Mouse (Mus musculus) midbrain, embryonic 14.5 days (tissue): ENCODE measurements around the gene Tiam1. TPM values are rescaled to one million over a fixed set of nuclear protein-coding genes. Genes with fewer than 3 reads are reported as not detected.
"Not testable (repeated sequence)": the region's sequence is repeated elsewhere in the genome, so short reads cannot be mapped to it uniquely, and the experiment has no call there.

Experiments used
- ATAC-seq: fragments of 200-750 bp; cut with Nextera tagmentation; 2 replicates; pipeline ENCODE4 v1.8.0; 2017; ENCODE audit warnings: moderate number of reproducible peaks, moderate library complexity; ENCODE audit not compliant: low FRiP score, low TSS enrichment
- DNase-seq: peaks from one replicate; pipeline ENCODE4 v3.0.0-alpha.2; 2015
- H3K27ac ChIP-seq: fragments of 300-500 bp; sonication (generic); replicated peaks from 2 replicates; pipeline ENCODE4 v1.5.1; 2014; ENCODE audit warnings: mild to moderate bottlenecking, low read depth, low read length, moderate library complexity
- H3K27me3 ChIP-seq: fragments of 300-500 bp; sonication (generic); 2 replicates; pipeline ENCODE4 v1.6.1; 2014; ENCODE audit warnings: low read length, control low read depth, mixed read lengths; ENCODE audit not compliant: control insufficient read depth, insufficient read depth
- H3K36me3 ChIP-seq: fragments of 300-500 bp; sonication (generic); 2 replicates; pipeline ENCODE4 v1.6.1; 2014; ENCODE audit warnings: low read length, control low read depth; ENCODE audit not compliant: control insufficient read depth, insufficient read depth
- H3K4me1 ChIP-seq: fragments of 300-500 bp; sonication (generic); 2 replicates; pipeline ENCODE4 v1.6.1; 2014; ENCODE audit warnings: mild to moderate bottlenecking, antibody characterized with exemption, low read length, control low read depth; ENCODE audit not compliant: control insufficient read depth, insufficient read depth
- H3K4me2 ChIP-seq: fragments of 300-500 bp; sonication (generic); 2 replicates; pipeline ENCODE4 v1.6.1; 2014; ENCODE audit warnings: mild to moderate bottlenecking, low read length, moderate library complexity
- H3K4me3 ChIP-seq: fragments of 300-500 bp; sonication (generic); replicated peaks from 2 replicates; pipeline ENCODE4 v1.5.1; 2014; ENCODE audit warnings: low read depth, low read length
- H3K9ac ChIP-seq: fragments of 300-500 bp; sonication (generic); replicated peaks from 2 replicates; pipeline ENCODE4 v1.6.1; 2014; ENCODE audit warnings: mild to moderate bottlenecking, low read length, moderate library complexity
- H3K9me3 ChIP-seq: fragments of 300-500 bp; sonication (generic); 2 replicates; pipeline ENCODE4 v1.6.1; 2016; ENCODE audit warnings: low read length, control low read depth, mixed read lengths; ENCODE audit not compliant: control insufficient read depth
- WGBS: fragments of 180-500 bp; shearing (Covaris S2); extraction: QIAGEN DNeasy Blood & Tissue Kit; methylation state at CpG from one replicate; pipeline ENCODE4 v1.1.7; 2014; 5-methylcytosine and 5-hydroxymethylcytosine counted together
- polyA plus RNA-seq: library from polyadenylated mRNA; unstranded; fragments of >200 nt; fragmentation: Nextera tagmentation; extraction: Ambion mirVana; gene quantifications from 2 replicates; pipeline ENCODE4 v1.2.1, GENCODE M21; 2014

The Tiam1 gene
- polyA plus RNA-seq, 1 experiment from 2014 or later = 34.6 TPM

DNA sequence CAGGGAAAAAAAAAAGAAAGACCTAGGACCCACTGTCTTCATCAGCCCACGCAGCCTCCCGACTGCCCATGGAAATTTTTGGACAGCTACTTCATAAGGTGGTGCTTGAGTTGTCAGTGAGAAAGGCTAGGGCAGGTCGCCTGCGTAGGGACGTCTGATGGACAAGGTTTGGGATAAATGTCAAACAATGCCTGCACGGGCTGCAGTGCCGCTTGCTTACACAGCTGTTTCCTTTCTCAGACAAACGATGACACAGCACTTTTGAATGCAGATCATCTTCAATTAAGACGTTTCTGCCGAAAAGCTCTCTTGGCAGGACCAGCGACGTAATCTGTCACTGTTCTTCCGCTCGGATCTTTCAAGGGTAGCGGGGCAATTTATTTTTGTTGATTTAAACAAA is 70.9 kb downstream of the Tiam1 start:
- peaks cover 24% of the 10 kb centered on the region for H3K4me1 ChIP-seq
- DNase-seq = peak; percentile 84
- no peaks in the 10 kb centered on the region for H3K27me3 ChIP-seq
- H3K4me2 ChIP-seq = peak overlapping the region; percentile 40
- H3K27ac ChIP-seq = no peak overlapping the region; the same call in 1 of the 2 replicates
- 0 out of 2 replicates have a peak overlapping the region, but pooled peaks have one; percentile 9 for H3K4me3 ChIP-seq
- H3K9me3 ChIP-seq = no peaks in the 10 kb centered on the region
- H3K9ac ChIP-seq = peak overlapping the region; percentile 18
- 5% methylated on average over 15 of the region's 15 CpGs for WGBS
- no peaks in the 10 kb centered on the region for H3K36me3 ChIP-seq
- peak; percentile 43; the same call in 1 of the 2 replicates for ATAC-seq

DNA sequence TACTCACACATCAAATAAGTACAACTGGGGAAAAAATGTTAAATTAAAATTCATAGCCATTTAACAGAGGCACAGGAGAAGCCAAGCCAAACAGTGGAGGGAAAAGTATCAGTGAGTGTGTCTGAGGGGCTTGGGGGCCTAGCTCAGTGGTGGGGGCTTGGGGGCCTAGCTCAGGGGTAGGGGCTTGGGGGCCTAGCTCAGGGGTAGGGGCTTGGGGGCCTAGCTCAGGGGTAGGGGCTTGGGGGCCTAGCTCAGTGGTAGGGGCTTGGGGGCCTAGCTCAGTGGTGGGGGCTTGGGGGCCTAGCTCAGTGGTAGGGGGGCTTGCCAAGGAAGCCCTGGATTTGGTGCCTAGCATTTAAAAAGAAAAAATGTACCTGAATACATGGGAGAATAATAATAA is 72.4 kb downstream of the Tiam1 start:
- not testable (repeated sequence) for H3K36me3 ChIP-seq, H3K9me3 ChIP-seq, H3K4me3 ChIP-seq, DNase-seq, H3K27me3 ChIP-seq, H3K27ac ChIP-seq, H3K4me2 ChIP-seq, H3K9ac ChIP-seq
- H3K4me1 ChIP-seq = peaks cover 24% of the 10 kb centered on the region
- peak; percentile 87 for ATAC-seq

DNA sequence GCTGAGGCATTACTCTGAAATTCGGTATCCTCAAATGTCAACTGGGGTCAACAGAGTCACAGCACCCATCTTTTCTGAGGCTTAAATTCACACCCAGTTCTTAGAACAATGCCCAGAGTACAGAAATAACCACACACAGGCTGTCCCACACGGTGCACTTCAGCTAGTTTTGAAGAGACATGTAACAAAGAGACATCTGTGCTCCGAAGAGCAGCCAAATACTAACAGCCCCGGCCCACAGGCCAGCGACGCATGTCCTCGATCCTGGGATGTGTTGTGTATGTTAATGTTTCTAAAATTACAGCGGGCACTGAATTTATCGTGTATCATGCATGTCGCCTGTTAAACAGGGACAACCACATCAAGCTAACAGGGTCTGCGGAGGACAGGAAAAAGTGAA is 73.5 kb downstream of the Tiam1 start:
- Histone ChIP-seq H3K4me1 (peaks cover 24% of the 10 kb centered on the region), H3K4me3 (no peak overlapping the region), H3K27me3 (no peaks in the 10 kb centered on the region), H3K36me3 (no peaks in the 10 kb centered on the region), H3K4me2 (no peak overlapping the region), H3K27ac (no peak overlapping the region), H3K9ac (no peak overlapping the region), H3K9me3 (no peaks in the 10 kb centered on the region)
- 86% methylated on average over 11 of the region's 11 CpGs for WGBS
- DNase-seq (no peak), ATAC-seq (no peak)

DNA sequence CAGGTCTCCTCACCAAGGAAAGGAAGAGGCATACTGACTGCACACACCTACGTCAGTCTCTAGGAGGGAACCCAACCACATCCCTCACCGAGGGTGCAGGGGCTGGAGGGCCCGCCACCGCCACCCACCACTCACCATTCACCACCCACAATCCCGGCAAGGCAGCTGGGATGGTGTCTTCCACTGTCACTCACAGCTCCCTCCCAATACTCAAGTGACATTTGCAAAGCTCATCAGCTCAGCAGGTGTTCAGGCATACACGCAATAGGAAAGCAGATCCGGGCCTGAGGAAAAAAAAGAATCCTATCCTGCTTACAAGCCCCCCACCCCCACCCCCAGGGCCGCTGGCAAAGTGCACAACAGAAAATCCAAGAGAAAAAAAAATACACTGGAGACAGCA is 74.4 kb downstream of the Tiam1 start:
- Histone ChIP-seq H3K36me3 (no peaks in the 10 kb centered on the region), H3K4me3 (no peak overlapping the region), H3K4me2 (no peak overlapping the region), H3K4me1 (peaks cover 24% of the 10 kb centered on the region), H3K9ac (no peak overlapping the region), H3K9me3 (no peaks in the 10 kb centered on the region), H3K27me3 (no peaks in the 10 kb centered on the region), H3K27ac (no peak overlapping the region)
- no peak for ATAC-seq
- WGBS = 46% methylated on average over 8 of the region's 8 CpGs
- DNase-seq = no peak

DNA sequence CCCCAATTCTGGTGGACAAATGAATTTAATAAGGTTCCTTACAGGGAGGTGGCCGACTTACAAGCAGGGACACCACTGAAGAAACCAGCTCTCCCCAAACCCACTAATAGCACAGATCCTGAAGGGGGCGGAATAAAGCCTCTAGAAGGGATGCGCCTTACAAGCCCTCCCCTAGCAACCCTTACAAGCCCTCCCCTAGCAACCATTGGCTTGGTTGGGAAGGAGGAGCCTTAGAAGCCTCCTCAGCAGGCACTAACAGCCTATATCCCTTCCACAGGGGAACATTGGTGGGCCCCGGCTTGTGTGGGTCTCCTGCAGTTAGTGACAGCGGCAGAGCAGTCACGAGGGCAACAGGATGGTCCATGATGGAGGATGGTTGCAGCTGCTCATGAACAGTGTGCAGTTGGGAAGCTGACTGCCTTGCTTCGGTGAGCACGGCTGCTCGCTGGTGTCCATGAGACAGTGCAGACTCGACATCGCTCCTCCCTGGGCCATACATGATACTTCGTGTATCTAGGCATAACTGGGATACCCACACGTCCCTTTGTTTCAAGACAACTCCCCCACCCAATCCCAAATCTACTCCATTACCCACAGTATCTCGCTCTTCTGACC is 90.6 kb downstream of the Tiam1 start:
- no peak overlapping the region for H3K9ac ChIP-seq
- DNase-seq (peak; percentile 65), ATAC-seq (peak; percentile 14)
- no peaks in the 10 kb centered on the region for H3K27me3 ChIP-seq
- no peak overlapping the region for H3K4me3 ChIP-seq
- H3K36me3 ChIP-seq = no peaks in the 10 kb centered on the region
- no peaks in the 10 kb centered on the region for H3K9me3 ChIP-seq
- H3K4me1 ChIP-seq = 0 out of 2 replicates have a peak, but pooled peaks cover 3% of the 10 kb centered on the region
- WGBS = 67% methylated on average over 14 of the region's 14 CpGs
- no peak overlapping the region for H3K27ac ChIP-seq
- no peak overlapping the region for H3K4me2 ChIP-seq

DNA sequence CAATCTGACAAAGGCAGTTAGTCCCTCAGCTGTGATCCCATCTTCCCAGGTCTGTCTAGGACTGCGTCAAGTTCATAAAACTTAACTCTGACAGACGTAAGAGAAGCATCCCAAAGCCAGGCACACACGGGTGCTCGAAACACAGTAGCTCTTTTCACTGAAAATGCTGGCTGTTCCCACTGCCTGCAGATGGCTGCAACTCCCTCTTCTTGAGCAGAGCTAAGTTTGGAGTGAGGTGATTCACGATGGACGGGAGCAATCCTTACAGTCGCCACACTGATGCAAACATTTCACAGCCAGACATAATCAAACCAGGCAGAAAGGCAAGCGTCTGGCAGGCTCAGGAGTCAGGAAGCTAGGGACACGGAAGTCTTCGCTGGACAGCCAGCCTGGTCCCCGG is 91.2 kb downstream of the Tiam1 start:
- no peak for DNase-seq
- Histone ChIP-seq H3K9me3 (no peaks in the 10 kb centered on the region), H3K9ac (no peak overlapping the region), H3K27ac (no peak overlapping the region), H3K4me1 (0 out of 2 replicates have a peak, but pooled peaks cover 3% of the 10 kb centered on the region), H3K4me2 (no peak overlapping the region), H3K4me3 (no peak overlapping the region), H3K36me3 (no peaks in the 10 kb centered on the region), H3K27me3 (no peaks in the 10 kb centered on the region)
- 83% methylated on average over 11 of the region's 11 CpGs for WGBS
- ATAC-seq = no peak

DNA sequence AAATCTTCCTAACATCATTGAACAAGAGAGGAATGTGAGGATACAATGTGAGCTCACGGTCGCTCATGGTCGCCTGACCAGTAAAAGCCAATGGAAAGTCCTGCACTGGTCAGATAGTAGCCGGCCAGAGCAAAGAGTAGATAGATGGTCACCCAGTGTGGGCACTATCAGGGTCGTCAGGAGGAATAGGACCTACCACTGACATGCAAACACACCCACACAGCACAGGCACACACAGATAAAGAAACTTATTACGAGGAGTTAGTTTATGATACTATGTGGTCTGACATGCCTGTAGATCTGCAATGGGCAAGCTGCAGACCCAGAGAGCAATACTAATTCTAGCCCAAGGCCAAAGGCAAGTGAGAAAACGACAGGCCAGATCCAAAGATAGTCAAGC is 92.5 kb downstream of the Tiam1 start:
- 92% methylated on average over 7 of the region's 7 CpGs for WGBS
- H3K4me1 ChIP-seq = 0 out of 2 replicates have a peak, but pooled peaks cover 3% of the 10 kb centered on the region
- no peaks in the 10 kb centered on the region for H3K36me3 ChIP-seq
- no peak overlapping the region for H3K4me3 ChIP-seq
- no peak for ATAC-seq
- H3K27ac ChIP-seq = no peak overlapping the region
- DNase-seq = no peak
- no peak overlapping the region for H3K9ac ChIP-seq
- H3K4me2 ChIP-seq = no peak overlapping the region
- H3K27me3 ChIP-seq = no peaks in the 10 kb centered on the region
- H3K9me3 ChIP-seq = no peaks in the 10 kb centered on the region

DNA sequence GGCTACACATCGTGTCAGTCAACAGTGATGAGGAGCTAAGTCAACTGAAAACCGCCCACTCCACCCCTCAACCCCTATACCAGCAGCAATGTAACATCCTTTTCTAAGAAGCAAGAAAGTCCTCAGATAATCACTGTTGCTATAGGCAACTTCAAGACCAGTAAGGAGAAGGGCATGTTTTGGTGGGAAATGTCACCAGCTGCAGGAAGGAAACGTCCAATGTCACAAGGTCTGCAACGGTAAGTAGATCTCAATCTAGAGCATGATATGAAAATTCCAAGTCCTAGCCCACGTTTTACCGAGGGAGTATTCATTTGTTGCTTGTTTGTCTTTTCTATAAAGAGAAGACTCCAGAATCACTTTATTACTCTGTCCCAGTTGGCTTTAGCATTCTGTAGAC is 95.7 kb downstream of the Tiam1 start:
- WGBS = 94% methylated on average over 6 of the region's 6 CpGs
- Histone ChIP-seq H3K9me3 (no peaks in the 10 kb centered on the region), H3K27me3 (no peaks in the 10 kb centered on the region), H3K4me2 (no peak overlapping the region), H3K4me3 (no peak overlapping the region), H3K36me3 (no peaks in the 10 kb centered on the region), H3K4me1 (no peaks in the 10 kb centered on the region), H3K27ac (no peak overlapping the region), H3K9ac (no peak overlapping the region)
- DNase-seq (no peak), ATAC-seq (no peak)

DNA sequence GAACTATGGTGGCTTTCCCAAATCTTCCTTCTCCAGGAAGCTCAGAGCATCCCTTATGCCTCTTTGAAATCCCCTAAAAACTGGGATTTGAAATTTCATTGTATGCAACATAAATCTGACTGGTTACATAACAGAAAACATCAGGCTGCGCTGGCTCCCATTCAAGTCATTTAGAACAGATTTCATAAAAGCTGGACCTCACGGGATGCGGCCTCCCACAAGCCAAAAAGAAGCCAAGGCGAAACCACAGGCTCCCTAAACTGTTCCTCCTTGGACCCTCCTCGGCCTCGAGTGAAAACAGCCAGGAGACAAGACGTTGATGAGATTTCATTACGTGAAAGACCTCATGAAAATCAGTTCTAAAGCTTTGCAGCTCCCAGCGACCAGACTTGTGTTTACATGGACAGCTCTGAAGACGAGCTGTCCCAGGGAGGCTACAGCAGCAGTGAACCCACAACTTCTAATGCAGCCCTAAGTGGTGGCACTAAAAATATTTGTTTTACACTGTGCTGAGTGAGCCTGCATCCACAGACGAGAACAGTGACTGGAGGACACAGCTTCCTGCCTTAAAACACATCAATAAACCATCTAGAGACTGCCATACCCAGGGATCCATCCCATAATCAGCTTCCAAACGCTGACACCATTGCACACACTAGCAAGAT is 96.9 kb downstream of the Tiam1 start:
- DNase-seq = no peak
- Histone ChIP-seq H3K36me3 (no peaks in the 10 kb centered on the region), H3K9ac (no peak overlapping the region), H3K4me3 (no peak overlapping the region), H3K27ac (no peak overlapping the region), H3K4me2 (no peak overlapping the region), H3K9me3 (no peaks in the 10 kb centered on the region), H3K27me3 (no peaks in the 10 kb centered on the region), H3K4me1 (no peaks in the 10 kb centered on the region)
- ATAC-seq = no peak
- 86% methylated on average over 12 of the region's 12 CpGs for WGBS
